Mouse (Mus musculus) C2C12 (cell line): ENCODE data around the gene Slc4a3.

Experiments used
- CTCF ChIP-seq: IDR thresholded peaks from one replicate; pipeline ENCODE4 v1.5.1; 2011; ENCODE audit not compliant: control insufficient read depth, insufficient read depth, insufficient read length
- FOSL1 ChIP-seq: IDR thresholded peaks from one replicate; pipeline ENCODE4 v1.8.0; 2011; ENCODE audit warnings: mild to moderate bottlenecking, low read length; ENCODE audit not compliant: poor library complexity, insufficient read depth, severe bottlenecking
- MAX ChIP-seq: IDR thresholded peaks from one replicate; pipeline ENCODE4 v1.6.1; 2011; ENCODE audit warnings: mild to moderate bottlenecking, control low read depth
- MYOD1 ChIP-seq: IDR thresholded peaks from one replicate; pipeline ENCODE4 v1.6.1; 2011; ENCODE audit warnings: low read depth; ENCODE audit not compliant: control insufficient read depth, insufficient read length
- USF1 ChIP-seq: IDR thresholded peaks from one replicate; pipeline ENCODE4 v1.6.1; 2011; ENCODE audit warnings: low read depth, mild to moderate bottlenecking, control low read depth, moderate library complexity

GRCm38 (mm10) chr1:75608625-75609263 lies 62.7 kb downstream of the Slc4a3 start:
- TF ChIP-seq CTCF, result no peak
- TF ChIP-seq FOSL1, result no peak
- no peak for TF ChIP-seq USF1
- no peak for TF ChIP-seq MYOD1
- TF ChIP-seq MAX, result no peak
